Mouse (Mus musculus): Measurements from ENCODE around the gene Skida1.

Gene Skida1

DNA sequence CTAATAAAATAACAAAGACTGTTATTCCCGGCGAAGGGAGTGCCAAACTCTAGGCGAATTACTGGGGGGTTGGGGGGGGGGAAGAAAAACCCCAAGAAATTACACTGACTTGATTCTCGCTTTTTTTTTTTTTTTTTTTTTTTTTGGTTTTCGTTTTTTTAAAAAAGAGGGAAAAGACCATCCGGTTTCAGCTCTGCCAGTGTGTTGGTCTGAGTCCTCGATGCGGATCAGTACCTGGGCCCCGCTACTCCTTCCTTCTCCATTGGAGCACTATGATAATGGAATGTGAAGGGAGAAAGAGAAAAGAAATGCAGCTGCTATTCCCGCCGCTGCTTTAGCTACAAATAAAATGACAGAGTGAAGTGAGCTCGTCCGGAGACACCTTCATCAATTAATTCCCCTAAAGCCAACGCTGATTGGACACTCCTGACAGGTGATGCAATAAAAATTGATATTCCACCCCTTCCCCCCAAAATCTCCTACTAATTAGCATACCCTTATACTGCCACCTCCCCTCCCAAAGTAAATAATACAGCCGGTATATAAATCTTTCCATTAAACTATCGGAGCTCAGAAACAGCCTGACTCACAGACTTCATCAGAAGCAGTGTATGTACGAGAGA lies at the start of gene Skida1:
TSS of gene Skida1 (minus strand) at position 599 of the 623 bp plus-strand sequence.
- no peak for DNase-seq (ENCODE audit: low read depth, low spot score)

DNA sequence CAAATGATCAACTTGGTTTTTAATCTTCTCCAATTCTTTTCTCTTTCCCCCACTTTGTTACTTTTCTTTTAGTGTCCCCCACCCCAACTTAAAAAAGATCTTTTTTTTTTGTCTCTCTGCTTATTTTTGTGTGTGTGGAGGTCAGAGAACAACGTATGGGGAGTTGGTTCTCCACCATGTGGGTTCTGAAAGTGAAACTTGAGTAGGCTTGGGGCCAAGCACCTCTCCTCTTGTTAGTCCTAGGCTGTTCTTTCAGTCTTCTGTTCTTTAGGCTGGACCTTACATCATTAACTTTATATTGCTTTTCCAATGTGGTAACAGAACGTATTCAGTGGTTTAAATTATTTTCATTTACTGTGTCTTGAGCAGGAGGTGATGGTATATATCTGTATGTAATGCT lies 47.0 kb upstream of the Skida1 start:
- DNase-seq (ENCODE audit: low read depth, low spot score), result no peak

GRCm38 (mm10) chr2:18094319-18094718 lies 45.5 kb upstream of the Skida1 start:
- peak; percentile 33 for DNase-seq (ENCODE audit: low read depth, low spot score)

DNA sequence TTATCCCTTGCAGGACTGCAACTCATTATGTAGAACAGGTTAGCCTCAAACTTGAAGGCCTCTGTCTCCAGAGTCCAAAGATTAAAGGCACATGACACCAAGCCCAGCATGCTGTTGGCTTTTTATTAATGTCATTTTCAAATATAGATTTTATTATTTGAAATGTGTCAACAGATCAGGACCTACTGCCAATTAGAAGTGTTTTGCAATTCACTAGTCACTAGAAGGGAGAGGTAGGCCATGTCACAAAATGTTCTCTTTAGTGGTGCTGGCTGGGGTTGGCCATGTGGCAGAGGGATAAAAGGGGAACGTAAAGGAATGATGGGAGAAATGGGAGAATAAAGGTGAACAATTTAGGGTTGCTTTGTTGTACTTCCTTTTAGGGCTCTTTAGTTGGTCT lies 45.0 kb upstream of the Skida1 start:
- DNase-seq (ENCODE audit: low read depth, low spot score), result no peak

GRCm38 (mm10) chr2:18087695-18088094 lies 38.8 kb upstream of the Skida1 start:
- peak; percentile 80 for DNase-seq (ENCODE audit: low read depth, low spot score)

DNA sequence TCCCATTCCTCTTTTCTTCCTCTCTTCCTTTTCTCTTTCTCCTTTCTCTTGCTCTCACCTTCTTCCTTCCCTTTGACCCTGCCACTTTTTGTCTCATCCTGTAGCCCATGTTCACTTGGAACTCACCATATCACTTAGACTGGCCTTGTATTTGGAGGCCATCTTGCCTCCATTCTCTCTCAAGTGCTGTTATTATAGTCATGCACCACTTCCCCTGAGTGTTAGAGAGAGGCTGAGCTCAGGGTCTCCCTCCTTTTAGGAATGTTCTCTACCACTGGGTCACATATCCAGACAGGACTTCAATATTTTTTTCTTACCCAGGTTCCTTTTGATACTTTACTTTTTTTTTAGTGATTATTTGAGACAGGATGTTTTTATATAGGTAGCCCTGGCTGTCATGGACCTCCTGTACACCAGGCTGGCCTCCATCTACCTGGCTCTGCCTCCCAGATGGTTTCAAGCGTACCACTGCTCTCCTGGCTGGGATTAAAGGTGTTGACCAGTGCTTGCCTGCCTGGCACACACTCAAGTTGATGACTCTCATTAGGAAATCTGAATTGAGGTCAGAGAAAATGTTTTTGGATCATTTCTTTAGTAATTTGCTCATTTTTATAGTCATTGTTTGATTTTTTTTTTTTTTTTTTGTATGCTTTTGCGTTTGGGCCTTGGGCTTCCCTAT lies 31.5 kb upstream of the Skida1 start:
- no peak for DNase-seq (ENCODE audit: low read depth, low spot score)

GRCm38 (mm10) chr2:18071947-18072346 lies 23.1 kb upstream of the Skida1 start:
- DNase-seq (ENCODE audit: low read depth, low spot score), result no peak

- DNase-seq (ENCODE audit: low read depth, low spot score), result no peak
Observed at GRCm38 (mm10) chr2:18068071-18068796, 19.4 kb upstream of the Skida1 start.

DNA sequence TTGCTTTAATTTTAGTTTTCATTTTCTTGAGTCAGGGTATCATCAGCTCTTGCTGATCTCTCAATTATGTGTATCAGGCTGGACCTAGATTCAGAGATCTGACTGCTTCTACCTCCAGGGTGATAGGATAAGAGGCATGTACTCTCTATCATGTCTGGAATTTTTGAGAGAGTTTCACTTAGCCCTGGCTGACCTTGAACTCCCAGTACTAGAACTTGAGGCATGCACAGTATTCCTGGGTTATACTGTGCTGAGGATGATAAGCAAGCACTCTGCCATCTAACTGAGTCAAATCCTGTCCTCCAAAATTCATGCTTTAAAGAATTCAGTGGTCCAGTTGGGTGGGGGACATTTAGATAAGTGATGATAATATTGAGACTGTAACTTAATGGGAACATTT lies 17.6 kb upstream of the Skida1 start:
- DNase-seq (ENCODE audit: low read depth, low spot score), result no peak

- no peak for DNase-seq (ENCODE audit: low read depth, low spot score)
Observed at GRCm38 (mm10) chr2:18065708-18066030, 16.8 kb upstream of the Skida1 start.

GRCm38 (mm10) chr2:18064941-18065707 lies 16.3 kb upstream of the Skida1 start:
- peak; percentile 94 for DNase-seq (ENCODE audit: low read depth, low spot score)

- DNase-seq (ENCODE audit: low read depth, low spot score), result peak; percentile 99
Observed at GRCm38 (mm10) chr2:18064356-18064858, 15.6 kb upstream of the Skida1 start.

GRCm38 (mm10) chr2:18063763-18064251 lies 15.0 kb upstream of the Skida1 start:
- DNase-seq (ENCODE audit: low read depth, low spot score), result peak; percentile 82

DNA sequence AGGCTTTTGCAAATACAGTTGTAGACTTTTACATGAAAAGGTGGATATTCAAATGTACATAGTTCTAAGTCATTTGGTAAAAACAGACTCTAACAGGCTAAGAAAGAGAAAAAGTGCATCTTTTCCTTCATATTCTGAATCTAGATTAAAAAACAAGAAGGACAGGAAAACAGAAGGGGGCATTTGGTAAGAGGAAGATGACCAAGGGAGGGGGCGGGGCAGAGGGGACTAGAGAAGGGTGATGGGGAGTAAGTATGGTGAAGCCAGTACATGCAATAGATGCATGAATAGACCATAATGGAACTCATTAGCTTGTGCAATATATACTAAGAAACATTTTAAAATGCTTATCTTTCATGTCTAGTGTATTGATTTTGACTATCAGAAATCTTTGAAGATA lies 11.5 kb upstream of the Skida1 start:
- DNase-seq (ENCODE audit: low read depth, low spot score), result no peak

DNA sequence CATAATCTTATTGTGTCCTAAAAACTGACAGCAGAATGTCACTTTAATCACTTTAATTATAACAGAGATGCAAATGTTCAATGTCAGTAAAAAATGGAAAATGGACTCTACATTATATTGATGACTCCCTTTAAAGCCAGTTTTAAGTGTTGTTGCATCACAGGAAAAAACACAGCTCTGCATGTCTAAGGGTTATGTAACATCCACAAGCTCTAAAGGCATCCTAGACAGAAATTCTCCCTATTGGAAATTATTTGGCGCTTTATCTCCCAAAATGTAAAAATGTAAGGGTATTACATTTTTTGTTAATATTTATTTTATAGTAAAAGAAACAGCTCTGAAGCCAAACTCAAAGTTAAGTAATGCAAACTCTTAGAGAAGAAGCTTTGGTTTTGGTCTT lies 11.0 kb upstream of the Skida1 start:
- DNase-seq (ENCODE audit: low read depth, low spot score), result no peak

- no peak for DNase-seq (ENCODE audit: low read depth, low spot score)
Observed at GRCm38 (mm10) chr2:18059063-18059462, 10.2 kb upstream of the Skida1 start.

- no peak for DNase-seq (ENCODE audit: low read depth, low spot score)
Observed at GRCm38 (mm10) chr2:18058146-18058708, 9.4 kb upstream of the Skida1 start.

DNA sequence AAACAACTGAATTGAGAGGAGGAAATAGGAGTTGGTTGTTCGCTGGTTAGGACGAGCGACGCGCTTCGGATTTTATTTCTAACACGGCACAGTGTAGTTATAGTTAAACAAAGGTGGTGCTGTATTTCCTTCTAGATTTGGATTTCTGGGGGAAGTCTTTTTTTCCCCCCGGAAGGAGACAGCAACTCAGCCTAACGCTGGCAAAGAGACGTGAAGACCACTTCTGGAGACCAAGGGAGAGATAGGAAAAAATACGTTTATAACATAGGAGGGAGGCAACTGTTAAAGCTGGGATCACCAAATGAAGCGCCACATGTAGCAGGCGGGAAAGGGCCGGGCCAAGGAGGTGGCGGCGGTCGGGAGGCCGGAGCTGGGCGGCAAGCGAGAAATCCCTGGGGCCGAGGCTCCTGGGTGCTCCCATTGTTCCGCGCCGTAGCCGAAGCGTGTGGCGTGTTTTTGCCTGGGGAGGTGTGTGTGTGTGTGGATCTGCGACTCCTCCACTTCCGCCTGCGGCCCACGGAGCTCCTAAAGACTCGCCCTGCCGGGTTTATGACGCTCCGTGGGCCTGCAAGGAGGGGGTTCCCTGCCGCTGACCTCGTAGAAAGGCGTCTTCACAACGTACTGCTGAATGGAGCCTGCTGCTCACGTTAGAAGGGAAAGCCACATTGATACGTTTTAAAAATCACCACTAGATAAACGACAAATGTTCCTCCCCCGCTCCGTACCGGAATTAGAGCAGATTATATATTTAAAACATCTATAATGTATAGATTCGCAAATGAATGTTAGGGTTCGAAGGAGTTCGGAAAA lies 8.7 kb upstream of the Skida1 start:
- DNase-seq (ENCODE audit: low read depth, low spot score), result peak; percentile 70

- peak; percentile 95 for DNase-seq (ENCODE audit: low read depth, low spot score)
Observed at GRCm38 (mm10) chr2:18056786-18057255, 8.0 kb upstream of the Skida1 start.
